8 mouse cellular contexts compared by ENCODE assay signal in genomic region chrX:36743503-36744101, GRCm38 (mm10). TPM values are rescaled to one million over a fixed set of nuclear protein-coding genes. Genes with fewer than 3 reads are reported as not detected.
DNase-seq lines count a peak whose midpoint lies in the region; ATAC-seq and TF ChIP-seq lines count a peak whose summit lies in the region.

Gene Slc25a43, plus strand, starts transcription at chrX:36743659.

- H3K4me2 ChIP-seq in embryonic facial prominence, embryonic 15.5 days (replicated peaks), result peak within 1 kb of the TSS; percentile 68
- H3K4me2 ChIP-seq in hindbrain, embryonic 11.5 days (replicated peaks; ENCODE audit: low read depth, low read length), result peak within 1 kb of the TSS; percentile 59
- H3K4me2 ChIP-seq in limb, embryonic 14.5 days (replicated peaks; ENCODE audit: low read depth, low read length, severe bottlenecking), result peak within 1 kb of the TSS; percentile 67
- H3K4me2 ChIP-seq in midbrain, embryonic 14.5 days (ENCODE audit: low read length), result peak within 1 kb of the TSS; percentile 63

- no peaks in the 10 kb centered on the region for H3K4me1 ChIP-seq in embryonic facial prominence, embryonic 15.5 days
- no peaks in the 10 kb centered on the region for H3K4me1 ChIP-seq in hindbrain, embryonic 11.5 days (replicated peaks; ENCODE audit: control insufficient read depth, insufficient read depth, low read length)
- no peaks in the 10 kb centered on the region for H3K4me1 ChIP-seq in limb, embryonic 14.5 days (ENCODE audit: control insufficient read depth, insufficient read depth, low read length)
- no peaks in the 10 kb centered on the region; the same call in 1 of the 2 replicates for H3K4me1 ChIP-seq in midbrain, embryonic 14.5 days (ENCODE audit: control insufficient read depth, insufficient read depth, low read length)

- no peak within 1 kb of the TSS for H3K9ac ChIP-seq in embryonic facial prominence, embryonic 15.5 days
- peak within 1 kb of the TSS; percentile 56 for H3K9ac ChIP-seq in hindbrain, embryonic 11.5 days (ENCODE audit: low read depth, low read length)
- peak within 1 kb of the TSS; percentile 62 for H3K9ac ChIP-seq in limb, embryonic 14.5 days (ENCODE audit: low read depth, low read length, severe bottlenecking)
- peak within 1 kb of the TSS; percentile 58; the same call in 1 of the 2 replicates for H3K9ac ChIP-seq in midbrain, embryonic 14.5 days (replicated peaks; ENCODE audit: low read length)

- H3K27ac ChIP-seq in embryonic facial prominence, embryonic 15.5 days (replicated peaks), result no peak within 1 kb of the TSS
- H3K27ac ChIP-seq in hindbrain, embryonic 11.5 days (ENCODE audit: low read depth, low read length), result no peak within 1 kb of the TSS
- no peak within 1 kb of the TSS for H3K27ac ChIP-seq in limb, embryonic 14.5 days (replicated peaks; ENCODE audit: low read depth, low read length)
- no peak within 1 kb of the TSS for H3K27ac ChIP-seq in midbrain, embryonic 14.5 days (replicated peaks; ENCODE audit: low read depth, low read length)

- peak within 1 kb of the TSS; percentile 44 for H3K4me3 ChIP-seq in embryonic facial prominence, embryonic 15.5 days (replicated peaks)
- H3K4me3 ChIP-seq in hindbrain, embryonic 11.5 days (ENCODE audit: low read depth, low read length), result peak within 1 kb of the TSS; percentile 35
- peak within 1 kb of the TSS; percentile 39 for H3K4me3 ChIP-seq in limb, embryonic 14.5 days (replicated peaks; ENCODE audit: low read length)
- H3K4me3 ChIP-seq in midbrain, embryonic 14.5 days (replicated peaks; ENCODE audit: low read depth, low read length), result peak within 1 kb of the TSS; percentile 35

- H3K27me3 ChIP-seq in embryonic facial prominence, embryonic 15.5 days, result no peaks in the 10 kb centered on the region
- no peaks in the 10 kb centered on the region for H3K27me3 ChIP-seq in hindbrain, embryonic 11.5 days (ENCODE audit: control insufficient read depth, insufficient read depth, low read length)
- no peaks in the 10 kb centered on the region for H3K27me3 ChIP-seq in limb, embryonic 14.5 days (ENCODE audit: control insufficient read depth, insufficient read depth, low read length)
- no peaks in the 10 kb centered on the region for H3K27me3 ChIP-seq in midbrain, embryonic 14.5 days (ENCODE audit: control insufficient read depth, insufficient read depth, low read length)

- no peaks in the 10 kb centered on the region for H3K36me3 ChIP-seq in embryonic facial prominence, embryonic 15.5 days
- no peaks in the 10 kb centered on the region for H3K36me3 ChIP-seq in hindbrain, embryonic 11.5 days (ENCODE audit: control insufficient read depth, insufficient read depth, low read length)
- H3K36me3 ChIP-seq in limb, embryonic 14.5 days (ENCODE audit: control insufficient read depth, insufficient read depth, low read length), result no peaks in the 10 kb centered on the region
- no peaks in the 10 kb centered on the region for H3K36me3 ChIP-seq in midbrain, embryonic 14.5 days (ENCODE audit: control insufficient read depth, insufficient read depth, low read length)

- 25% methylated on average over 35 of the region's 36 CpGs for WGBS in embryonic facial prominence, embryonic 15.5 days
- 23% methylated on average over 36 of the region's 36 CpGs for WGBS in hindbrain, embryonic 11.5 days
- 21% methylated on average over 25 of the region's 36 CpGs for WGBS in limb, embryonic 14.5 days
- 22% methylated on average over 36 of the region's 36 CpGs for WGBS in midbrain, embryonic 14.5 days

- no peak for TF ChIP-seq POLR2A in limb, embryonic 14.5 days (IDR thresholded peaks at IDR 0.05; ENCODE audit: borderline replicate concordance, extremely low read depth, insufficient read depth, insufficient read length)

- no peaks in the 10 kb centered on the region for H3K9me3 ChIP-seq in embryonic facial prominence, embryonic 15.5 days (replicated peaks)
- H3K9me3 ChIP-seq in hindbrain, embryonic 11.5 days (ENCODE audit: control insufficient read depth, low read length), result no peaks in the 10 kb centered on the region
- H3K9me3 ChIP-seq in limb, embryonic 14.5 days (ENCODE audit: control insufficient read depth, low read length), result no peaks in the 10 kb centered on the region
- no peaks in the 10 kb centered on the region for H3K9me3 ChIP-seq in midbrain, embryonic 14.5 days (ENCODE audit: control insufficient read depth, low read length)

- ATAC-seq in embryonic facial prominence, embryonic 15.5 days (ENCODE audit: insufficient number of reproducible peaks, low FRiP score, low TSS enrichment, low read depth), result no peak; the same call in 1 of the 2 replicates
- ATAC-seq in hindbrain, embryonic 11.5 days (ENCODE audit: low FRiP score), result peak; percentile 56
- ATAC-seq in limb, embryonic 14.5 days (ENCODE audit: low FRiP score, low read depth), result 0 out of 2 replicates have a peak, but pooled peaks have one; percentile 19
- ATAC-seq in midbrain, embryonic 14.5 days (ENCODE audit: low FRiP score, low TSS enrichment), result peak; percentile 40; the same call in 1 of the 2 replicates

- peak; percentile 9 for DNase-seq in urinary bladder, postnatal 14 days (ENCODE audit: low spot score)
- DNase-seq in urinary bladder, postnatal 10 days (ENCODE audit: low spot score), result no peak
- DNase-seq in hindbrain, embryonic 11.5 days (ENCODE audit: low spot score), result peak; percentile 30
- no peak for DNase-seq in limb, embryonic 14.5 days (ENCODE audit: low spot score)
- peak; percentile 31 for DNase-seq in midbrain, embryonic 14.5 days
- DNase-seq in thymus, postnatal 4 days, result peak; percentile 35
- DNase-seq in left cerebral cortex, adult 9 months (ENCODE audit: low spot score in 2 of 2), result no peak

RNA-seq across cellular contexts. Expression of gene Slc25a43, which starts in this region (rescaled TPM):
- 2.0 and 3.1 TPM in 2 replicates for polyA plus RNA-seq in embryonic facial prominence, embryonic 15.5 days (2015; fragmentation: Nextera tagmentation; extraction: Ambion mirVana)
- 1.2 TPM in 2 replicates for polyA plus RNA-seq in hindbrain, embryonic 11.5 days (2014; fragmentation: Nextera tagmentation; extraction: Ambion mirVana)
- polyA plus RNA-seq in limb, embryonic 14.5 days (2012; rRNA removed), result 1.8 TPM in 2 replicates
- 2.3 and 2.6 TPM in 2 replicates for polyA plus RNA-seq in limb, embryonic 14.5 days (2014; fragmentation: Nextera tagmentation; extraction: Ambion mirVana)
- 0.65 and 0.71 TPM in 2 replicates for polyA plus RNA-seq in midbrain, embryonic 14.5 days (2014; fragmentation: Nextera tagmentation; extraction: Ambion mirVana)

Comparison
In these comparisons a context has a peak if more than half of its experiments do, and no peak if none do; other contexts are left out.
1. DNase-seq: peak in urinary bladder, postnatal 14 days (single experiment), hindbrain, embryonic 11.5 days (single experiment) and thymus, postnatal 4 days (single experiment); none in urinary bladder, postnatal 10 days (single experiment), limb, embryonic 14.5 days (single experiment) and left cerebral cortex, adult 9 months (0 of 2).
2. Peak in DNase-seq, ATAC-seq, H3K4me3 ChIP-seq, H3K9ac ChIP-seq and H3K4me2 ChIP-seq in midbrain, embryonic 14.5 days; RNA of the gene not detected or under 1 TPM.
3. Peak in every context shown above with its lines, with median percentiles within 50 percentile points of each other: H3K4me2 ChIP-seq and H3K4me3 ChIP-seq.